Mouse (Mus musculus) heart, adult 2 months (tissue): ENCODE data around the gene Gm44805.

Experiments used
- CTCF ChIP-seq: fragments of 200-600 bp; IDR thresholded peaks from 2 replicates; pipeline ENCODE4 v1.8.1; 2022; ENCODE audit warnings: antibody characterized with exemption, mild to moderate bottlenecking, moderate library complexity
- POLR2A ChIP-seq: fragments of 200-500 bp; IDR thresholded peaks from 2 replicates; pipeline ENCODE4 v1.6.1; 2011; ENCODE audit warnings: mild to moderate bottlenecking, low read depth, low read length, control low read depth; ENCODE audit not compliant: insufficient read depth

GRCm38 (mm10) chr7:19713196-19713595, 32.0 kb upstream of the Gm44805 start:
- TF ChIP-seq CTCF (peak; percentile 67), POLR2A (no peak)
